Mouse (Mus musculus) liver, embryonic 18 days (tissue): Measurements from ENCODE around the gene Ddias. TPM values are rescaled to one million over a fixed set of nuclear protein-coding genes. Genes with fewer than 3 reads are reported as not detected.

Experiments
- polyA plus RNA-seq: library from polyadenylated mRNA; depleted of rRNA; stranded (reverse); fragments of >200 nt; gene quantifications from 2 replicates; pipeline ENCODE4 v1.2.3, GENCODE M21; 2012; rRNA removed

The Ddias gene
- polyA plus RNA-seq: 1.9 TPM in 2 replicates

GRCm38 (mm10) chr7:92874116-92874675 lies at the start of gene Ddias, which contains the start of gene Prcp:
Ddias (minus strand) TSS chr7:92874247.
Prcp (plus strand) TSS chr7:92874470.

Other genes starting within 250 kb of the Ddias start
- 0.24 and 0.38 TPM in 2 replicates for gene Ankrd42, start 237.1 kb downstream of the Ddias start, polyA plus RNA-seq
- 12.1 and 13.7 TPM in 2 replicates for gene Pcf11, start 204.3 kb downstream of the Ddias start, polyA plus RNA-seq
- 7.0 and 7.2 TPM in 2 replicates for gene Rab30, start 132.6 kb downstream of the Ddias start, polyA plus RNA-seq
- gene Prcp, start 223 bp upstream of the Ddias start, polyA plus RNA-seq: 11.2 and 12.2 TPM in 2 replicates
- 0.06 TPM in 2 replicates for gene Fam181b, start 205.6 kb upstream of the Ddias start, polyA plus RNA-seq